Mouse (Mus musculus) stomach, embryonic 16.5 days (tissue): ENCODE measurements around the gene Hoxd11. TPM values are rescaled to one million over a fixed set of nuclear protein-coding genes. Genes with fewer than 3 reads are reported as not detected.

Experiments
- ATAC-seq: fragments of 200-750 bp; cut with Nextera tagmentation; 2 replicates; pipeline ENCODE4 v1.8.0; 2017; ENCODE audit warnings: moderate number of reproducible peaks, moderate TSS enrichment; ENCODE audit not compliant: insufficient read depth, low FRiP score
- H3K27ac ChIP-seq: fragments of 300-500 bp; sonication (generic); 2 replicates; pipeline ENCODE4 v1.5.1; 2014; ENCODE audit warnings: low read length
- H3K27me3 ChIP-seq: fragments of 300-500 bp; sonication (generic); 2 replicates; pipeline ENCODE4 v1.6.1; 2014; ENCODE audit warnings: low read length, control low read depth, mixed read lengths; ENCODE audit not compliant: control insufficient read depth, insufficient read depth
- H3K36me3 ChIP-seq: fragments of 300-500 bp; sonication (generic); 2 replicates; pipeline ENCODE4 v1.6.1; 2014; ENCODE audit warnings: low read length; ENCODE audit not compliant: control insufficient read depth, insufficient read depth
- H3K4me1 ChIP-seq: fragments of 300-500 bp; sonication (generic); 2 replicates; pipeline ENCODE4 v1.6.1; 2014; ENCODE audit warnings: low read length, control low read depth, mixed read lengths; ENCODE audit not compliant: control insufficient read depth, insufficient read depth
- H3K4me2 ChIP-seq: fragments of 300-500 bp; sonication (generic); 2 replicates; pipeline ENCODE4 v1.6.1; 2014; ENCODE audit warnings: low read depth, low read length, mixed read lengths
- H3K4me3 ChIP-seq: fragments of 300-500 bp; sonication (generic); replicated peaks from 2 replicates; pipeline ENCODE4 v1.5.1; 2014; ENCODE audit warnings: mild to moderate bottlenecking, low read length
- H3K9ac ChIP-seq: fragments of 300-500 bp; sonication (generic); 2 replicates; pipeline ENCODE4 v1.6.1; 2014; ENCODE audit warnings: low read length
- H3K9me3 ChIP-seq: fragments of 300-500 bp; sonication (generic); replicated peaks from 2 replicates; pipeline ENCODE4 v1.6.1; 2016; ENCODE audit warnings: low read length, control low read depth; ENCODE audit not compliant: control insufficient read depth
- WGBS: fragments of 180-500 bp; shearing (Covaris S2); extraction: QIAGEN DNeasy Blood & Tissue Kit; methylation state at CpG from one replicate; pipeline ENCODE4 v1.1.7; 2014; 5-methylcytosine and 5-hydroxymethylcytosine counted together
- polyA plus RNA-seq: library from polyadenylated mRNA; unstranded; fragments of >200 nt; fragmentation: Nextera tagmentation; extraction: Ambion mirVana; gene quantifications from 2 replicates; pipeline ENCODE4 v1.2.1, GENCODE M21; 2015

Hoxd11 gene
- polyA plus RNA-seq, 1 experiment from 2014 or later = not detected

- Histone ChIP-seq H3K9me3 (no peaks in the 10 kb centered on the region), H3K9ac (no peak overlapping the region), H3K4me1 (peaks cover 10% of the 10 kb centered on the region), H3K4me3 (no peak overlapping the region), H3K36me3 (no peaks in the 10 kb centered on the region), H3K27me3 (peaks cover 92% of the 10 kb centered on the region), H3K4me2 (no peak overlapping the region), H3K27ac (no peak overlapping the region)
- ATAC-seq = no peak
- WGBS = 14% methylated on average over 4 of the region's 4 CpGs
Observed at GRCm38 (mm10) chr2:74685059-74685603, 5.8 kb downstream of the Hoxd11 start.

DNA sequence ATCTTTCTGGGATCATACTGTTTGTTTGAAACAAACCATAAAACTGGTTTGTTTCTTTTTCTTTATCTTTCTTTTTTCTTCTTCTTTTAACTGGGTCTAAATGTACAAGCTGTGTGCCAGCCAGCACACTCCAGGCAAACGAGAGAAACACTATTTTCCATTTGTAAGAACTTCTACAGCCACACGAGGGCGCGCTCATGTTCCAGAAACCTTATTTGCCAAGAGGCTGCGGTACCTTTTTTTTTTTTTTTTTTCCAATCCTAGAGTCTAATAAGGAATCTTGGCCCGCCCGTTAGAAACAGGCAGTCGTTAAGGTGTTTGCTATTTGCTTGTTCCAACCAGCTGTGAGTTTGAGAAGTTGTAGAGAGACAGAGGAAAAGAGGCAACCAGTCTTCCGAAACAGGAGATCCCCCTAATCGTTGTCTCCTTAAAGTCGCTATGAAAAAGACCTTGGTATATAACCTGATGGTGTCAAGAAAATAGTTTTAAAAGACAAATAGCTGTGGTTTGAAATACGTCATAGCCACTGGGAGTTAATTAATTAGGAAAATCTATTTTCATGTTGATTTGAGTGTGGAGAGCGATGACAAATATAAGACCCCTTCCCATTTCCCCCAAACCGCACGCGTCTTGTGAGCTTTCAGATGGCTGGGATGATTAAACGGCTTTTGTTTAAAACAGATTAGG lies 7.1 kb downstream of the Hoxd11 start:
- Histone ChIP-seq H3K4me2 (no peak overlapping the region), H3K4me3 (no peak overlapping the region), H3K27me3 (peaks cover 87% of the 10 kb centered on the region), H3K9ac (no peak overlapping the region), H3K9me3 (no peaks in the 10 kb centered on the region), H3K4me1 (peaks cover 10% of the 10 kb centered on the region), H3K27ac (no peak overlapping the region), H3K36me3 (no peaks in the 10 kb centered on the region)
- no peak for ATAC-seq
- WGBS = 6% methylated on average over 17 of the region's 17 CpGs

DNA sequence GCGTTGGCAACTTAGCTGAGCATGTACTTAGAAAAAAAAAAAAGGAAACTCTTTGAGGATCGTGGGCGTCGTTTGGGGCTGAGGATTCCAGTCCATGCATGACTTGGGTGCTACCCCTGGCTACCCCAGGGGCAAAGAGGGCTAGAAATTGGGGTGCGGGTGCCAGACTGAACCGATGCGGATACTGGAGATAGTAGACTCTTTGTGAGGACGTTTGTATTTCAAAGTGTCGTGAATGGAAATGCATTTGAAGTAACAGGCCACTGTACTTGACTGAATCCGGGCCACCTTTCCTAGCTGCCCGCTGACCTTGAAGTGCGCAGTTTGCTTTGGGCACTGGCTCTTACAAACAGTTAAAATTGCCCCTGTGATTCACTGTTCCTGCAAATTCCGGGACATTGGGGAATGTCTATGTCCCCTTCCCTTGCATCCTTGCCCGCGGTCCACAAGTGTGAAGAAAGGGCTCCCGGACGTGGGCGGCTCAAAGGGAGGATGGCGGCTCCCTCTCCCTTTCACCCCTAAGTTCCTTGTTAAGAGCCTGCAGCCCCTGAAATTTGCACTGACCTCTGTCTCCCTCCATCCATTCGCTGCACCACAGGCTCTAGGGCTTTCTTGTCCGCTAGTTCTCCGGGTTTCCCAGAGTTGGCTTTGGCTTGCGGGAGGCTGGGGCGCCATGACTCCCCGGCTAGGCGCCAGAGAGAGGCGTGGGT lies 7.8 kb downstream of the Hoxd11 start:
- Histone ChIP-seq H3K36me3 (no peaks in the 10 kb centered on the region), H3K27ac (no peak overlapping the region), H3K9me3 (no peaks in the 10 kb centered on the region), H3K4me1 (peaks cover 5% of the 10 kb centered on the region), H3K4me2 (no peak overlapping the region), H3K9ac (no peak overlapping the region), H3K4me3 (no peak overlapping the region), H3K27me3 (peaks cover 87% of the 10 kb centered on the region)
- ATAC-seq = no peak
- 2% methylated on average over 27 of the region's 27 CpGs for WGBS

- peaks cover 86% of the 10 kb centered on the region for H3K27me3 ChIP-seq
- no peak overlapping the region for H3K27ac ChIP-seq
- WGBS = 2% methylated on average over 31 of the region's 31 CpGs
- peaks cover under 1% of the 10 kb centered on the region for H3K4me1 ChIP-seq
- no peak overlapping the region for H3K4me3 ChIP-seq
- H3K36me3 ChIP-seq = no peaks in the 10 kb centered on the region
- no peak for ATAC-seq
- H3K4me2 ChIP-seq = no peak overlapping the region
- H3K9me3 ChIP-seq = no peaks in the 10 kb centered on the region
- no peak overlapping the region for H3K9ac ChIP-seq
Observed at GRCm38 (mm10) chr2:74687698-74688555, 8.6 kb downstream of the Hoxd11 start.

- Histone ChIP-seq H3K9me3 (no peaks in the 10 kb centered on the region), H3K4me1 (no peaks in the 10 kb centered on the region; the same call in 1 of the 2 replicates), H3K27me3 (peaks cover 86% of the 10 kb centered on the region), H3K4me2 (no peak overlapping the region), H3K4me3 (no peak overlapping the region), H3K9ac (no peak overlapping the region), H3K27ac (no peak overlapping the region), H3K36me3 (no peaks in the 10 kb centered on the region)
- ATAC-seq = no peak
- WGBS = 5% methylated on average over 12 of the region's 12 CpGs
Observed at GRCm38 (mm10) chr2:74688795-74689573, 9.6 kb downstream of the Hoxd11 start.

- no peak overlapping the region for H3K27ac ChIP-seq
- no peak for ATAC-seq
- H3K4me1 ChIP-seq = no peaks in the 10 kb centered on the region; the same call in 1 of the 2 replicates
- no peaks in the 10 kb centered on the region for H3K9me3 ChIP-seq
- peaks cover 86% of the 10 kb centered on the region for H3K27me3 ChIP-seq
- no peak overlapping the region for H3K4me2 ChIP-seq
- H3K36me3 ChIP-seq = no peaks in the 10 kb centered on the region
- 1% methylated on average over 24 of the region's 24 CpGs for WGBS
- no peak overlapping the region for H3K4me3 ChIP-seq
- no peak overlapping the region for H3K9ac ChIP-seq
Observed at GRCm38 (mm10) chr2:74689574-74690337, 10.4 kb downstream of the Hoxd11 start.

DNA sequence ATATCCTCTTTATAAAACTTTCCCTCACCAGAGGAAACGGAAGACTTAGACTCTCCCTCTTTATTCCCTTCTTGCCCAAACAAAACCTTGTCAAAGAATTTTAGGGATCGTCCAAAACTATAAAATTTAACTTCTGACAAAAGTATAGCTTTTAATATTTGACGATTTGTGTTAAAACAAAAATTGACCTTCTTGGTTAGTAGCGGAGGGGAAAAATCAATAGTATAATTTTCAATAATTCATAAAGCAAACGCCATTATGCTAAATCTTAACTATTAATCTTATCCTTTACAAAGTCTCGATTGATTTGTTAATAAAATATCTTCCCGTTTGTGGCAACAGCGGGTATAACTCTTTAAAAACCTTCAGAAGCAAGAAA lies 11.0 kb downstream of the Hoxd11 start:
- no peaks in the 10 kb centered on the region for H3K9me3 ChIP-seq
- no peaks in the 10 kb centered on the region; the same call in 1 of the 2 replicates for H3K4me1 ChIP-seq
- H3K4me3 ChIP-seq = no peak overlapping the region
- H3K36me3 ChIP-seq = no peaks in the 10 kb centered on the region
- no peak for ATAC-seq
- H3K27ac ChIP-seq = no peak overlapping the region
- H3K9ac ChIP-seq = no peak overlapping the region
- peaks cover 86% of the 10 kb centered on the region for H3K27me3 ChIP-seq
- 8% methylated on average over 8 of the region's 8 CpGs for WGBS
- no peak overlapping the region for H3K4me2 ChIP-seq
